In genomic region chr11:44616078-44616787, GRCm38 (mm10) we compare ENCODE assay signal across 10 mouse cellular contexts. TPM values are rescaled to one million over a fixed set of nuclear protein-coding genes. Genes with fewer than 3 reads are reported as not detected.
DNase-seq lines count a peak whose midpoint lies in the region; ATAC-seq and TF ChIP-seq lines count a peak whose summit lies in the region.
"Had no signal": no experiment of that assay in that cellular context is flagged by ENCODE, and none has a peak within 500 bp of the region (broad histone marks: within the 10 kb centered on the region; RNA-seq: fewer than 3 reads in every experiment).

No protein-coding gene starts in this region.

- no peaks in the 10 kb centered on the region for H3K36me3 ChIP-seq in kidney, postnatal 0 days (ENCODE audit: insufficient read depth, low read length)
- no peaks in the 10 kb centered on the region for H3K36me3 ChIP-seq in embryonic facial prominence, embryonic 11.5 days (replicated peaks; ENCODE audit: control insufficient read depth, insufficient read depth, low read depth, low read length)
- H3K36me3 ChIP-seq in hindbrain, embryonic 13.5 days = no peaks in the 10 kb centered on the region
- H3K36me3 ChIP-seq in midbrain, embryonic 13.5 days = no peaks in the 10 kb centered on the region

- TF ChIP-seq CTCF in kidney, postnatal 0 days (IDR thresholded peaks at IDR 0.05; ENCODE audit: low read depth) = no peak

- no peak for DNase-seq in kidney, postnatal 0 days (ENCODE audit: low spot score)
- DNase-seq in kidney, postnatal 36 days = no peak
- DNase-seq in embryonic facial prominence, embryonic 11.5 days (ENCODE audit: low spot score) = no peak
- DNase-seq in right cerebral cortex, postnatal 4 days = no peak
- no peak for DNase-seq in cerebellum, postnatal 4 days (ENCODE audit: low spot score in 2 of 2)

- ATAC-seq in kidney, postnatal 0 days (replicated peaks; ENCODE audit: low FRiP score, low read depth) = no peak
- ATAC-seq in embryonic facial prominence, embryonic 11.5 days (replicated peaks; ENCODE audit: insufficient number of reproducible peaks, low FRiP score, low TSS enrichment, low read depth) = no peak
- ATAC-seq in hindbrain, embryonic 13.5 days (ENCODE audit: low FRiP score) = peak; percentile 5
- ATAC-seq in midbrain, embryonic 13.5 days = no peak
- ATAC-seq in CD4-positive, CD25-positive, alpha-beta regulatory T cell, adult 4 months = no peak

- H3K4me3 ChIP-seq in kidney, postnatal 0 days (replicated peaks; ENCODE audit: low read depth, low read length) = peak overlapping the region; percentile 72
- peak overlapping the region; percentile 67 for H3K4me3 ChIP-seq in embryonic facial prominence, embryonic 11.5 days (ENCODE audit: low read depth, low read length)
- peak overlapping the region; percentile 71 for H3K4me3 ChIP-seq in hindbrain, embryonic 13.5 days
- peak overlapping the region; percentile 71 for H3K4me3 ChIP-seq in midbrain, embryonic 13.5 days (replicated peaks)
- H3K4me3 ChIP-seq: erythroblast, embryonic 14.5 days had no signal

- H3K9ac ChIP-seq in kidney, postnatal 0 days (ENCODE audit: low read depth, low read length) = peak overlapping the region; percentile 49; the same call in 1 of the 2 replicates
- H3K9ac ChIP-seq in embryonic facial prominence, embryonic 11.5 days (replicated peaks; ENCODE audit: low read length) = peak overlapping the region; percentile 40
- peak overlapping the region; percentile 71 for H3K9ac ChIP-seq in hindbrain, embryonic 13.5 days
- peak overlapping the region; percentile 59 for H3K9ac ChIP-seq in midbrain, embryonic 13.5 days (replicated peaks)

- H3K4me1 ChIP-seq in kidney, postnatal 0 days (replicated peaks; ENCODE audit: insufficient read depth, low read length) = peaks cover 17% of the 10 kb centered on the region
- H3K4me1 ChIP-seq in embryonic facial prominence, embryonic 11.5 days (ENCODE audit: control insufficient read depth, insufficient read depth, low read length) = peaks cover 6% of the 10 kb centered on the region
- peaks cover 63% of the 10 kb centered on the region for H3K4me1 ChIP-seq in hindbrain, embryonic 13.5 days (replicated peaks)
- peaks cover 51% of the 10 kb centered on the region for H3K4me1 ChIP-seq in midbrain, embryonic 13.5 days (replicated peaks)

- 10% methylated on average over 18 of the region's 18 CpGs for WGBS in kidney, postnatal 0 days
- 9% methylated on average over 18 of the region's 18 CpGs for WGBS in embryonic facial prominence, embryonic 11.5 days
- WGBS in hindbrain, embryonic 13.5 days = 11% methylated on average over 18 of the region's 18 CpGs
- WGBS in midbrain, embryonic 13.5 days = 8% methylated on average over 18 of the region's 18 CpGs

- H3K4me2 ChIP-seq in kidney, postnatal 0 days (ENCODE audit: low read length) = peak overlapping the region; percentile 72
- peak overlapping the region; percentile 81 for H3K4me2 ChIP-seq in embryonic facial prominence, embryonic 11.5 days (ENCODE audit: low read depth, low read length)
- peak overlapping the region; percentile 88 for H3K4me2 ChIP-seq in hindbrain, embryonic 13.5 days
- peak overlapping the region; percentile 79 for H3K4me2 ChIP-seq in midbrain, embryonic 13.5 days (replicated peaks)

- no peak overlapping the region for H3K27ac ChIP-seq in kidney, postnatal 0 days
- H3K27ac ChIP-seq in embryonic facial prominence, embryonic 11.5 days (replicated peaks; ENCODE audit: low read depth, low read length) = no peak overlapping the region
- H3K27ac ChIP-seq in hindbrain, embryonic 13.5 days = peak overlapping the region; percentile 80
- peak overlapping the region; percentile 94; the same call in 1 of the 2 replicates for H3K27ac ChIP-seq in midbrain, embryonic 13.5 days
- H3K27ac ChIP-seq: macrophage had no signal

- H3K9me3 ChIP-seq in kidney, postnatal 0 days (replicated peaks; ENCODE audit: low read length) = no peaks in the 10 kb centered on the region
- no peaks in the 10 kb centered on the region for H3K9me3 ChIP-seq in embryonic facial prominence, embryonic 11.5 days (replicated peaks; ENCODE audit: control insufficient read depth, low read length)
- no peaks in the 10 kb centered on the region for H3K9me3 ChIP-seq in hindbrain, embryonic 13.5 days
- no peaks in the 10 kb centered on the region for H3K9me3 ChIP-seq in midbrain, embryonic 13.5 days

- peaks cover 17% of the 10 kb centered on the region for H3K27me3 ChIP-seq in kidney, postnatal 0 days (ENCODE audit: insufficient read depth, low read length)
- peaks cover 23% of the 10 kb centered on the region for H3K27me3 ChIP-seq in embryonic facial prominence, embryonic 11.5 days (ENCODE audit: control insufficient read depth, insufficient read depth, low read length)
- peaks cover 44% of the 10 kb centered on the region for H3K27me3 ChIP-seq in hindbrain, embryonic 13.5 days
- H3K27me3 ChIP-seq in midbrain, embryonic 13.5 days = peaks cover 73% of the 10 kb centered on the region

RNA-seq across cellular contexts. Expression of gene Ebf1, which starts 0.9 kb away (rescaled TPM):
- 18.5 and 19.6 TPM in 2 replicates for polyA plus RNA-seq in kidney, postnatal 0 days (2015; fragmentation: Nextera tagmentation; extraction: Ambion mirVana)
- polyA plus RNA-seq in embryonic facial prominence, embryonic 11.5 days (2014; fragmentation: Nextera tagmentation; extraction: Ambion mirVana) = 47.9 and 50.3 TPM in 2 replicates
- 135 and 159 TPM in 2 replicates for polyA plus RNA-seq in hindbrain, embryonic 13.5 days (2015; fragmentation: Nextera tagmentation; extraction: Ambion mirVana)
- polyA plus RNA-seq in midbrain, embryonic 13.5 days (2015; fragmentation: Nextera tagmentation; extraction: Ambion mirVana) = 93.8 and 94.0 TPM in 2 replicates
- polyA plus RNA-seq in CD4-positive, CD25-positive, alpha-beta regulatory T cell, adult 4 months (2017; shearing (Covaris generic)) = 1 to 10 TPM in 1 of 2 experiments, under 1 TPM in 1; 0.30 to 3.9 TPM
- polyA plus RNA-seq: erythroblast, embryonic 14.5 days had no signal

Comparison
In these comparisons a context has a peak if more than half of its experiments do, and no peak if none do; other contexts are left out.
1. H3K27ac ChIP-seq: peak in hindbrain, embryonic 13.5 days (single experiment) and midbrain, embryonic 13.5 days (single experiment); none in kidney, postnatal 0 days (single experiment) and embryonic facial prominence, embryonic 11.5 days (single experiment).
2. Peak in every context shown above with its lines, with median percentiles within 50 percentile points of each other: H3K4me2 ChIP-seq, H3K4me3 ChIP-seq and H3K9ac ChIP-seq.